Mouse (Mus musculus): ENCODE results near the gene Agap1. TPM values are rescaled to one million over a fixed set of nuclear protein-coding genes. Genes with fewer than 3 reads are reported as not detected.

The Agap1 gene
- polyA plus RNA-seq, 1 experiment from 2014 or later: 23.1 TPM

DNA sequence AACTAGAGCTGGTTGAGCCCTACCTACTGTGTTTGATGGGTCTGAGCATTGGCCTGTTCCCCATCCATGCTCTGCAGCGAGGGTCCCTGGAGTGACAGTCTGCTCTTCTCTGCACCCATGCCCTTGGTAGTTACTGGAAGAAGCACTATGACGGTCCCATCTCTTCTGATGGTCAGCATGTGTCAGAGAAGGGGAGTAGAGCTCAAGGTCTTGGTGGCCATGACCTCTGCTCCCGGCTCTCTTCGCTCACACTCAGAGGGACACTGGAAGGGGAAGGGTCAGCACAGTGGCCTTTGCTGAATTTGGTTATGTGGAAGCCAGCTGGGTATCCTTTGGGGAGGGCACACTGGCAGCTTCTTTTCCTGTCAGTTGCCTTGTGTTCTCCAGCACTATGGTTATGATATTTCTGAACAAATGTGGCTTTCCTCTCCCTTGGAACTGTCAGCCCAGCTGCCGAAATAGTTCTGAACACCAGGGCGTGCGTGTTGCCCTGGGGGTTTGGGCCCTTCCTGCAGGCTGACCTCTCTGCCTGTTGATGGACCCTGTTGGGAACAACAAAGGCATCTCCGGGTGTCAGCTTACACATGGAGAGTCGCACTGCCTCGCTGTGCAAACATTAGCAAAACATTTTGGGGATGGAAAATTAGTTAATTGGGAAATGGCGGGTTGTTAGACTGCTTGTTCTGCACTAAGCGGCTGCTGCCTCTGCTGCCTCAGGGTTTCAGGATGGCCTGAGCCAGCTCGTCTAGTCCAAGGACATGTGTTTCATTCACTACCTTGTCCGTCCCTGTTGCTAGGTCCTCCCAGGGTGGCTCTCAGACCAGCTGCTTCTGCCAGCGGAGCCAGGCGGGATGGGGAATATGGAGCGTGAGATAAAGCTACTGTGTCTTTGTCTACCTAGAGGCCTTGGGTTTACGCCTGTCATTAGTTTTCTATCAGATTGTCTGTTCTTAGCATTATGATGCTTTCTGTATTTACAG lies 93.2 kb downstream of the Agap1 start:
- 0 out of 2 replicates have a peak overlapping the region, but pooled peaks have one; percentile 15 for H3K4me2 ChIP-seq
- no peak for ATAC-seq (ENCODE audit: insufficient number of reproducible peaks, insufficient read depth, low FRiP score, low TSS enrichment, low read depth)

DNA sequence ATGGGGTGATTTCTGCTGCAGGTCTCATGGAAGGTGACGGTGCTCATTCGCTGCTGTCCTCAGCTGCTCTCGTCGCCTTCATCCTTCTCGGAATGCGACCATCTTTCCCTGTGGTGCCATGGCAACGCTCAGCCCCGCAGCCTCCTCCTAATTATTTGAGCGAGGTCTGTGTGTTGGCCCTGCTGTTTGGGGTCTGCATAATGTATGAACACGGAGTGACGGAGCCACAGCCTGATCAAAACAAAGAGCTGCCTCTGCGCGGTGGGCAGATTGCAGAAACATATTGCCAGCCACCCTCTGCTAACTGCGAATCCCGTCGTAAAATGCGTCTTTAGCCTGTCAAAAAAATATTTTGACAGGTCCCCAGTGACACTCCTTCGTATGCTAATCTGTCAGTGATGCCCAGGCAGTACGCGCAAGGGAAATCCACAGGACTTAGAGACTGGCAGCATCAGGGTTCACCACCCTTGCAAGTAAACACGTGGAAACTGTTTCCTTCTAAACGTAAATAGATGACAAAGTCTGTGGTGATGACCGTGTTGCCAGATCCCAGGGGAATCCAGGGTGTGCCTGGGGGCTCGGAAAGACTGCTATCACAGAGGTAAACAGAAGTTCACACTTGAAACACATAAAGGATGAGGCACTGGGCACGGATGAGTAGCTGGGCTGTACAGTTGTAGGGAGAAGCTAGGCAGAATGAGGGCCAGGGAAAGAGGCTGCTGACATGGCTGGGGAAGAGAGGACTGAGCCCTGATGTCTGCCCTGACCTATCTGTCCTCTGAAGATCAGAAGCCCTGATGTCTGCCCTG lies 95.7 kb downstream of the Agap1 start:
- no peak overlapping the region for H3K4me3 ChIP-seq (replicated peaks)
- H3K9me3 ChIP-seq: no peaks in the 10 kb centered on the region
- WGBS: 38% methylated on average over 25 of the region's 25 CpGs
- H3K9ac ChIP-seq (replicated peaks): no peak overlapping the region
- no peak for ATAC-seq (ENCODE audit: insufficient number of reproducible peaks, insufficient read depth, low FRiP score, low TSS enrichment, low read depth)
- peaks cover 44% of the 10 kb centered on the region for H3K4me1 ChIP-seq (replicated peaks)
- no peaks in the 10 kb centered on the region for H3K36me3 ChIP-seq
- H3K27ac ChIP-seq: no peak overlapping the region
- H3K4me2 ChIP-seq: no peak overlapping the region
- H3K27me3 ChIP-seq: no peaks in the 10 kb centered on the region

More for the DNA sequence above, 93.2 kb downstream of the Agap1 start:
- Histone ChIP-seq H3K9me3 (no peaks in the 10 kb centered on the region), H3K4me3 (replicated peaks) (no peak overlapping the region), H3K4me1 (replicated peaks) (peaks cover 43% of the 10 kb centered on the region), H3K9ac (replicated peaks) (no peak overlapping the region), H3K36me3 (no peaks in the 10 kb centered on the region), H3K27ac (peak overlapping the region; percentile 53; the same call in 1 of the 2 replicates), H3K27me3 (no peaks in the 10 kb centered on the region)
- WGBS: 37% methylated on average over 18 of the region's 18 CpGs

DNA sequence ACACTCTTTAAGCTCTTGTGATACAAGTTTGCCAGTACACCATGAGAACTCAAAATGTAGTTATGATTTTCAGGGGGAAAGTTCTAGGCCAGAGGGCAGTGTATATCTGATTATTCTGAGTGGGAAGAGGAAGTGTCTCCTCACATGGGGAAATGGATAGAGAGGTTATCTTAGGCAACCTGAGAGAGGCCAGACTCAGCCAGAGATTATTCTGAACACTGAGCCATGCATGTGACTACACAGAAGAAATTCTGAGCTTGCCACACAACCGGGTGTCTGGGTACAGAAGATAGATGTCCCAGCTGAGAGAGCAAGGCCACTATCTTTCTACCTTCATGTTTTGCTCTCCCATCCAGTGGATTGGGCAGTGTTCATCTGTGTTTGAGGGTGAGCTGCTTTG lies 97.9 kb downstream of the Agap1 start:
- Histone ChIP-seq H3K4me3 (replicated peaks) (no peak overlapping the region), H3K27me3 (no peaks in the 10 kb centered on the region), H3K9ac (replicated peaks) (no peak overlapping the region), H3K9me3 (no peaks in the 10 kb centered on the region), H3K4me1 (replicated peaks) (peaks cover 57% of the 10 kb centered on the region), H3K4me2 (no peak overlapping the region), H3K27ac (no peak overlapping the region), H3K36me3 (no peaks in the 10 kb centered on the region)
- WGBS: 88% methylated on average over 1 of the region's 1 CpGs
- ATAC-seq (ENCODE audit: insufficient number of reproducible peaks, insufficient read depth, low FRiP score, low TSS enrichment, low read depth): no peak

DNA sequence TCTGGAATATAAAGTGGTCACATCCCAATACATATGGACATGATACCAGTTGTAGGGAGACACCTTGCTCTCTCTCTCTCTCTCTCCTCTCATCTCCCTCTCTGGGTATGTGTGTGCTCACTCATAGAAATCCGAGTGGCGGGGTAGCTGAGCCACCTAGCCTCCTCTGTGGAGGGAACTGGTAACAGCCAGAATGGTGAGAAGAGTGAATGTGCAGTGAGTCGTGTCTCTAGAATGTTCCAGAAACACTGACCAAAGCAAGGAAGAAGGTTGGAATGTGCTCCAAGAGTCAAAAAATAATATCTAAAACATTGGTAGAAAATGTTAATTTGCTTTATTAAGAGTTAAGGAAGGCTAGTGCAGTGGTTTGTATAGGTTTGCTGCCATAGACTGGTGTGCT lies 99.2 kb downstream of the Agap1 start:
- Histone ChIP-seq H3K27me3 (no peaks in the 10 kb centered on the region), H3K4me3 (replicated peaks) (no peak overlapping the region), H3K27ac (no peak overlapping the region), H3K4me1 (replicated peaks) (peaks cover 57% of the 10 kb centered on the region), H3K4me2 (no peak overlapping the region), H3K9ac (replicated peaks) (no peak overlapping the region), H3K36me3 (no peaks in the 10 kb centered on the region), H3K9me3 (no peaks in the 10 kb centered on the region)
- ATAC-seq (ENCODE audit: insufficient number of reproducible peaks, insufficient read depth, low FRiP score, low TSS enrichment, low read depth): no peak
- WGBS: 91% methylated on average over 3 of the region's 3 CpGs

GRCm38 (mm10) chr1:89554969-89555856 lies 100.6 kb downstream of the Agap1 start:
- ATAC-seq (ENCODE audit: insufficient number of reproducible peaks, insufficient read depth, low FRiP score, low TSS enrichment, low read depth): no peak
- Histone ChIP-seq H3K9me3 (no peaks in the 10 kb centered on the region), H3K27ac (no peak overlapping the region), H3K36me3 (no peaks in the 10 kb centered on the region), H3K27me3 (no peaks in the 10 kb centered on the region), H3K4me2 (no peak overlapping the region), H3K4me3 (replicated peaks) (no peak overlapping the region), H3K4me1 (replicated peaks) (peaks cover 45% of the 10 kb centered on the region), H3K9ac (replicated peaks) (no peak overlapping the region)
- 81% methylated on average over 18 of the region's 18 CpGs for WGBS

- Histone ChIP-seq H3K4me2 (no peak overlapping the region), H3K27ac (no peak overlapping the region), H3K4me3 (replicated peaks) (no peak overlapping the region), H3K4me1 (replicated peaks) (peaks cover 42% of the 10 kb centered on the region), H3K9me3 (no peaks in the 10 kb centered on the region), H3K36me3 (no peaks in the 10 kb centered on the region), H3K27me3 (no peaks in the 10 kb centered on the region), H3K9ac (replicated peaks) (no peak overlapping the region)
- ATAC-seq (ENCODE audit: insufficient number of reproducible peaks, insufficient read depth, low FRiP score, low TSS enrichment, low read depth): no peak
- WGBS: 66% methylated on average over 7 of the region's 7 CpGs
These were observed 101.4 kb downstream of the Agap1 start for GRCm38 (mm10) chr1:89556006-89556405.

DNA sequence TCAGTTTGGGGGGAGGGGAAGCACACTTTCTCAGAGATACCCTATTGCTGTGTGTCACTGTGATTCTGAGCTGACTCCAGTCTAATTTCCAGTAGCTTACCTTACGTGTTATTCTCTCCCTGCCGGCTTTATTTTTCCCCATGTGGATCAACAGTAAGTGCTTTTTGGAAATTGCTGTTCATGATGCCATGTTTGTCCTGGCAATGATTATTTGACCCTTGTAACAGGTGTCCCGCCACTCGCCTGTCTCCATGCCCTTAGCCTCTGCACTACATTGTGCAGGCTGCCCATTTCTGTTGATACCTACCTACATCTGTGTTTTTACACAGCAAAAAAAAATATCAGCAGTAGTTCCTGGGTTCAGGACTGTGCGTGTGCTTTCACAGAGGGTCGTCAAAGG lies 102.8 kb downstream of the Agap1 start:
- H3K27me3 ChIP-seq: no peaks in the 10 kb centered on the region
- H3K4me3 ChIP-seq (replicated peaks): no peak overlapping the region
- H3K36me3 ChIP-seq: no peaks in the 10 kb centered on the region
- no peak for ATAC-seq (ENCODE audit: insufficient number of reproducible peaks, insufficient read depth, low FRiP score, low TSS enrichment, low read depth)
- H3K4me2 ChIP-seq: no peak overlapping the region
- H3K9me3 ChIP-seq: no peaks in the 10 kb centered on the region
- no peak overlapping the region for H3K9ac ChIP-seq (replicated peaks)
- WGBS: 67% methylated on average over 6 of the region's 6 CpGs
- H3K4me1 ChIP-seq (replicated peaks): peaks cover 45% of the 10 kb centered on the region
- no peak overlapping the region for H3K27ac ChIP-seq

DNA sequence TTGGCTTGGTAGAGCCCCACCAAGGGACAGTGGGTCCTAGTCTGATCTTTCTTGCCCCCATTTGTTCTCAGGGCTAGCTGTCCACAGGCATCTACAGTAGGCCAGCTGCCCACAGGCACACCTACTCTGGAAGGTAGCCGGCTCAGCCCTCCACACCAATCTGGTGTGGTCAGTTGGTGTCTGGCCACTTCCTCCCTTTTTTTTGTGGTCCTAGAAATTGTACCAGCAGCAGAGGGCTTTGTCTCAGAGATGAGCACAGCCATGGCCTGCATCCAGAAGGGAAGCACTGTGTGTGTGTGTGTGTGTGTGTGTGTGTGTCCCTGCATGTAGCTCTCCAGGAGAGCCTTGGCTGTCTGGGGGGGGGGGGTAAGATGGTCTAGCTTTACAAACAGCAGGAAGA lies 103.5 kb downstream of the Agap1 start:
- Histone ChIP-seq H3K4me3 (replicated peaks) (no peak overlapping the region), H3K27me3 (no peaks in the 10 kb centered on the region), H3K9ac (replicated peaks) (no peak overlapping the region), H3K4me2 (no peak overlapping the region), H3K9me3 (no peaks in the 10 kb centered on the region), H3K4me1 (replicated peaks) (peaks cover 52% of the 10 kb centered on the region), H3K36me3 (no peaks in the 10 kb centered on the region), H3K27ac (no peak overlapping the region)
- WGBS: 65% methylated on average over 1 of the region's 1 CpGs
- ATAC-seq (ENCODE audit: insufficient number of reproducible peaks, insufficient read depth, low FRiP score, low TSS enrichment, low read depth): no peak

DNA sequence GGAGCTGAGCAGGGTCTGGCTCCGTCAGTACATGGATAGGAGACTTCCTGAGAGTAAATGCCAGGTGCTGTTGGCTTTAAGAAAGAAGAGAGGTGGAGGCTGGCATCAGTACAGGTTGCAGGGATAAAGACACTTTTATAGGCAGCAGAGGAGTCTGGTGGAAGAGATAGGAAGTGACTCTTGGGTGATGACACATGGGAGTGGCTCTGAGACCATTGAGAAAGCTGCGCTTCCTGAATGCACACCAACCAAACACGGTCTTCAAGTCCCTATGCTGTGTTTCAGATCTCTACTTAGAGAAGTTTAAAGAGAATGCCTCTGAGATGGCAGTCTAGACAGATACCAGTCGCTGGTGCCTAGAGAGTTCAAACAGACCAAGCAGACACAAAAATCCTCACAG lies 108.8 kb downstream of the Agap1 start:
- H3K27me3 ChIP-seq: no peaks in the 10 kb centered on the region
- 88% methylated on average over 4 of the region's 4 CpGs for WGBS
- no peaks in the 10 kb centered on the region for H3K36me3 ChIP-seq
- peaks cover 50% of the 10 kb centered on the region for H3K4me1 ChIP-seq (replicated peaks)
- no peak overlapping the region for H3K4me3 ChIP-seq (replicated peaks)
- no peaks in the 10 kb centered on the region for H3K9me3 ChIP-seq
- no peak overlapping the region; the same call in 1 of the 2 replicates for H3K9ac ChIP-seq (replicated peaks)
- ATAC-seq (ENCODE audit: insufficient number of reproducible peaks, insufficient read depth, low FRiP score, low TSS enrichment, low read depth): no peak
- H3K4me2 ChIP-seq: no peak overlapping the region
- H3K27ac ChIP-seq: no peak overlapping the region

DNA sequence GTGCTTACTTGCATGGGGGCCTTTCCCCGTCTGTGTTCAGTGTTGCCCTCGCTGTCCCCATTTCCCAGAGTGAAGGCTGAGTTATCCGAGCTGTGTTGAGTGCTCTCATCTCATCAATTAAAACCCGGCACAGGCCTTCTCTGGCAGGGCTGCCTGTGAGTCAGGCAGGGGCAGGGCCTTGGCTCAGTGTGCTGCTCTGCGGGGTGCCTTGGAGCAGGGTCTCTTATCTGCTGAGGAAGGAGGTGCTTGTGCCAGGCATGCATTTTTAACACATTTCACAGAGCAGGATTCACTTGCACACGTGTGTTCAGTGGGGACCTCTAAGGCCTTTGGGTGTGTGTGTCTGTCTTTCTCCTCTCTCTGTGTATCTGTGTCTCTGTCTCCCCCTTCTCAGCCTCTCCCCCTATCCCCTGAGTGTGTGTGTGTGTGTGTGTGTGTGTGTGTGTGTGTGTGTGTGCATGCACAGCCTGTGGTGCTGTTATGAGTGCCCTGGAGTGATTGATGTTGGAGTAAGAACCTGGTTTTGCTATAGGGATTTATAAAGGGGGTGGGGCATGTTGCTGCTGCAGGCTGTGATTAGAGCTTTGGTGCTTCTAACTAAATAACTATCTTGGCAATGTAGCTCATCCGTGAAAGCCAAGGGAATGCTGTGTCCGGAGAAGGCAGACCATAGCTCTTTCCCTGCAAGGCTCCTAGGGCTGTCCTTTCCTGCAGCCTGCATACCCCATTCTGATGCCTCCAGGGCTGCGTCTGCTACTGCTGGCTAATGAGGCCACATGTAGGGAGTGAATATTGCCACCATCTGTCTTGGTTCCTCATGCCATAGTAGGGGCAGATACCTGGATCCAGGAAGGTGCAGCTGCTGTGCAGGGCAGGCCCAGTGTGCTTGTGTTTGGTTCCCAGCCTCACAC lies 112.2 kb downstream of the Agap1 start:
- no peaks in the 10 kb centered on the region for H3K36me3 ChIP-seq
- H3K27ac ChIP-seq: peak overlapping the region; percentile 80
- no peak for ATAC-seq (ENCODE audit: insufficient number of reproducible peaks, insufficient read depth, low FRiP score, low TSS enrichment, low read depth)
- no peak overlapping the region for H3K4me3 ChIP-seq (replicated peaks)
- H3K4me2 ChIP-seq: no peak overlapping the region
- H3K27me3 ChIP-seq: no peaks in the 10 kb centered on the region
- 19% methylated on average over 9 of the region's 9 CpGs for WGBS
- H3K4me1 ChIP-seq (replicated peaks): peaks cover 64% of the 10 kb centered on the region
- H3K9ac ChIP-seq (replicated peaks): no peak overlapping the region; the same call in 1 of the 2 replicates
- no peaks in the 10 kb centered on the region for H3K9me3 ChIP-seq
